Mouse (Mus musculus): ENCODE results near the gene Tjap1.

Gene Tjap1

DNA sequence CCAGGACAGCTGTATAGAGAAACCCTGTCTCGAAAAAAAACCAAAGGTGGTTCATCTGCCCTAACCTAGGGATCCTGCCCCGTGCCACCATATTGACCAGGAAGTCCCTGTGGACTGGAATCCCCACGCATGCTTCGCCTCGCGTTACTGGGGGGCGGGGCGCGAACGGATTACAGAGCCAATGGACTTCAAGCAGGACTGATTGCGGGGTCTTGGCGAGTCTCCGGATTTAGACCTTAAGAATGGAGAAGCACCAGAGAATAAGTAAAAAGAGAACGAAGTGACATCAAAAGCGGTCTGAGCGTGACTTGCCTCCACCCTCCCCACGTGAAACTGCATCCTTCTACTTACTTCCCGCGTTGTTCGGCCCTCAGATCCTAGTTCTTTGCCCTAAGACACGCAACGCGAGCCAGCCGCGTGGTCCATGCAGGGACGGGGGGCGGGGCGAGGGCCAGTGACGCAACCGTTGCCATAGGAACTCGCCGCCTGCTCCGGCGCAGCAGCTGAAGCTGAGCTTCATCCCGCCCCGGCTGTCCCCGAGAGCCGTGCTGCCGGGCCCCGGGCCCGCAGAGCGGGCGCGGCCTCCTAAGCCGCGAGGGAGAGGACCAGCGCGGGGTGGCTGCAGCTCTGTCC is 29.3 kb downstream of the Tjap1 start, which contains the start of gene Lrrc73:
Gene Lrrc73, plus strand, starts transcription at position 80 of the 633 bp plus-strand sequence.
- DNase-seq (ENCODE audit: low spot score in 2 of 2), result peak; percentile 94 to 97

DNA sequence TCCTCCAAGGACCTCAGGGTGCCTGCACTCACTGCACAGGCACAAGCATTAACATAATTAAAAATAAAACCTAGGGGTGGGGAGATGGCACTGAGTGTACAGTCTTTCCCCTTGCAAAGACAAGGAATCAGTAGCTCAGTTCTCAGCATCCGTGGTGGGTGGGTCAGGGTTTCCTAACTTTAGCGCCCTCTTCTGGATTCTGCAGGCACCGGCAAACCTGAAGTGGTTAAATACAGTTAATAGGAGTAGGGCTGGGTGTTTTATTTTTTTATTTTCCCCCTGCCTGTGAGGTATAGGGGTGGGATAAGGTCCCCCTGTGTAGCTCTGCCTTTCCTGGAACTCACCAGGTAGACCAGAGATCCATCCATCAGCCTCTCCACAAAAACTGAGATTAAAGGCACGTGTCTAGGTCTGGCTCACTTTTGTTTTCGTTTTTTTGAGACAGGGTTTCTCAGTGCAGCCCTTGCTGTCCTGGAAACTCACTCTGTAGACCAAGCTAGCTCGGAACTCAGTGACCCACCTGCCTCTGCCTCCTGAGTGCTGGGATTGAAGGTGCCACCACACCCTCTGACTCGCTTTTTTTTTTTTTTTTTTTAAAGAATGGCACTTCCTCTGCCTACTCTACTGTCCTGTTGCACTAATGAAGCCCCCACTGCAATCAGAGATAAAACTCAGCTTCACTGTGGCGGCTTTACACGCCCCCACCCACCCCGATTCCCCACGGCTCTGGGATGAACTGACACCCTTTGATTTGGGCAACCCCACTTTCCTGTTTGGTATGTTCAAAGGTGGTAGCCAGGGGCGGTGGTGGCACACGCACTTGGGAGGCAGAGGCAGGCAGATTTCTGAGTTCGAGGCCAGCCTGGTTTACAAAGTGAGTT is 30.0 kb downstream of the Tjap1 start:
- DNase-seq (ENCODE audit: low spot score in 2 of 2), result no peak

DNA sequence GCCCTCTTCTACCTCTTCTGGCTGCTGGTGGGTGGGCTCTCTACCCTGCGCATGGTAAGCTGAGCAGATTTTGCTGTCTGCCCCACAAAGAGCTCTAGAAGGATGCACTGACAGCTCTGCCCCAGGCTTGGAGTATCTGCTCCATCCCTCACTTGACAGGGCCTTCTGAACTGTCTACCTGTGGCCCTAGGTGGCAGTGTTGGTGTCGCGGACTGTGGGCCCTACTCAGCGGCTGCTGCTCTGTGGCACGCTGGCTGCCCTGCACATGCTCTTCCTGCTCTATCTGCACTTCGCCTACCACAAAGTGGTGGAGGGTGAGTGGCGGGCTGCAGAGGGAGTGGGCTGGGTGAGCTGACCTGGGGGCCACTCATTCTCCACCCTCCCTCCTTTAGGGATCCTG is 31.7 kb downstream of the Tjap1 start:
- no peak for DNase-seq (ENCODE audit: low spot score in 2 of 2)

DNA sequence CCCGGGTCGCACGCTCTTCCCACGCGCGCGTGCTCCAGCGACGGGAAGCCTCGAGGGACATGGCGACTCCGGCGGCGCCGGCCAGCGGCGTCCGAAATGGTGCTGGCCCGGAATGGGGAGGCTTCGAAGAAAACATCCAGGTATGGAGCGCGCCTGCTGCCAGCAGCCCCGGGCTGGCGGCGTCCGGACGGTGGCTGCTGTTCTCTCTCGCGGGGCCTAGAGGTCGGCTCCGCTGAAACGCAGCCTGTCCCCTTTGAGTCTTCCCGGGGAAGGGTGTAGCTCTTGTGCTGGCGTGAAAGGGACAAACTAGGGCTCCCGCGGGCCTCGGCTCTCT is 34.7 kb downstream of the Tjap1 start:
- no peak for DNase-seq (ENCODE audit: low spot score in 2 of 2)

DNA sequence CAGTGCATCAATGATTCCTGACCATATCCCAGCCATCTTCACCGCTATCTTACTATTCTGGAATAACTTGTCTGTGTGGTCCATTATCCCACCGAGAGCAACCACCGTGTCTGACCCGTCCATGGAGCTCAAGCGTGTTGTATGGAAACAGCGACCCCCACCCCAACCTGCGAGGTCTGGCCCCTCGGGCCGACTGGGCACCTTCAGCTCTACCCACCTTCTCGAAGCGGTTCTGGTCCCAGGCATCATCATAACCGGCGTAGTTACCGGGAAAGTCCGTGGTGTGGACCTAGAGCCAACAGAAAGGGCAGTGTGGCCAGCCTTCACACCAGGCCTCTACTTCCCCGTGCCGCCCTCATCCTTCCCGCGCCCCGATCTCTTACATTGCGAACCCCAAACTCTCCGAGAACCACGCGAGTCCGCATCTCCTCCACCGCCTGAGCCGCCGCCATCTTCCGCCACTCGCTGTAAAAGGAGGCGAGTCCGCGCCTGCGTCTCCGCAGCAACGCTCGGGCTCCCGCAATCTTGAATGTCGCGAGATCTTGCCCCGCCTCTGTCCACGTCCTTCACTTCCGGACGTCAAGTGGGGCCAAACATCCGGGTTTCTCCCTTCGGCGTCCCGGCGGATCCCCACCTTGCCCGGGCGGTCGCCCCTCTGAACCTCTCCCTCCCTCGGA is 35.2 kb downstream of the Tjap1 start, which contains the start of the genes Polr1c and Yipf3:
Gene Polr1c, minus strand, starts transcription at position 543 of the 677 bp plus-strand sequence.
Gene Yipf3, plus strand, starts transcription at position 569 of the 677 bp plus-strand sequence.
- DNase-seq (ENCODE audit: low spot score in 2 of 2), result peak; percentile 96

DNA sequence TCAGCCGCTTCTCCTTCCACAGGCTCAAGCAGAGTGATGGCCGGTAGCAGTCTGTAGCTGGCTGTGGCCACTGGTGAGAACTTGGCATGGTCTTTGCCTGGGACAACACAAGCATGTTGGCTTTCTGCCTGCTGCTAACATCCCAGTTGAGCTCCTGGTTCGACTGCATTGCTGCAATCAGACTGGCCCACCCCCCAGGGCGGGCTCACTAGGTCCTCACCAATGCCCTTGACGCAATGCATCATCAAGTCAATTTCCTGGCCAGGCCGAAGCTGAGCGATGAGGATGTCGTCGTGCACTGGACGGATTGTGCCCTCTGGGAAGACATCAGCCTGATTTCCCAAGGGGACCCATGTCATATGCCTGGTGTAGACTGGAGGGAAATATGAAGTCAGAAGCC is 38.2 kb downstream of the Tjap1 start:
- DNase-seq (ENCODE audit: low spot score in 2 of 2), result no peak

DNA sequence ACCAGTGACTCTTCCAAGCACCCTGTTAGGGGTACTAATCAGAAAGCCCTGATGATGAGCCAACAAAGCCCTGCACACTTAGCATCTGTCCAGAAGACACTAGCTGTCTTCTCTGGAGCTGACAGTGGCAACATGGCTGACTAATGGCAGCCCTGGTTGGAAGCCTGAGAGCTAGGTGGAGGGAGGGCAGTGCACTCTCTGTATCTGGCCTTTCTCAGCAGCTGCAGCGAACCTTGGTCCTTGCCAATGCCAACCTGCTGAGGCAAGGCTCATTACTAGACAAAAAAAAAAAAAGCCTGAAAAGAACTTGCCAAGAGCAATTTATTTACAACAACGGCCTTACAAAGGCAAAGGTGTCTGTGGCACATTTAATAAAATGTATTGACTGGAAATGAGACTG is 39.2 kb downstream of the Tjap1 start:
- no peak for DNase-seq (ENCODE audit: low spot score in 2 of 2)

DNA sequence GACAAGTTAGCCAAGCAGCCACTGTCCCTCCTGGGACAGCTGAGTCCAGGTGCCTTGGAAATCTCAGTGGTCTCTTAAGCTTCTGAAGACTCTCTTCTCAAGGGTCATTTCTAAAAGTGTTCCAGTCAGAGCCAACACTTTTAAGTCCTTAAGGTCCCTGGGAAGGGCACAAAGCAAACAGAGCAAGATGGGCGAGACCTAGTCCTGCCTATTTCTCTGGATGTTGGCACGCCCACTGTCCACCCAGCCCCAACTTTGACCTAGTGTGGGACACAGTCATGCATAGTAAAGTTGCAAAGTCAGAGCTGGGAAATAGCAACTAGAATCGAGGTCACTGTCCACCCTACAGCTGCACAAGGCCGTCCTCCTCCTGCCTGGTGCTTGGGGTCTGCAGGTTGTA is 39.8 kb downstream of the Tjap1 start:
- DNase-seq (ENCODE audit: low spot score in 2 of 2), result no peak

DNA sequence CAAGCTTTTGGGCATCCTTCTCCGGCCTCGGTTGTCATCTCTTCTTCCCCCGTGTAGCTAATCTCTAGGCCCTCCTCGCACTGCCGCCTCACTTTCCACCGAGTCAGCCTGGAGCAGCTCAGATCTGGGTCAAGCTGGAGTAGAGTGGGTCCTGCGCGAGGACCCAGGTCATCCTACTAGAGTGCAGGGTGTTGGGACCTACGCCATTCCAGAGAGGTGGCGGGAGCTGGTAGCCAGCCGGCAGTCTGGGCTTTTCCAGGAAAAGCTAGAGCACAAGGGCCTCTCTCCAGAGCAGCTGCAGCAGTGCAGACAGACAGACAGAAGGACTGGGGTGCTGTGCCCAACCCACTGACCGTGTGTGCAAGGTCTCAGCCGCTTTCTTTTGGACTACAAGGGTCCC is 40.6 kb downstream of the Tjap1 start:
- DNase-seq (ENCODE audit: low spot score in 2 of 2), result no peak

DNA sequence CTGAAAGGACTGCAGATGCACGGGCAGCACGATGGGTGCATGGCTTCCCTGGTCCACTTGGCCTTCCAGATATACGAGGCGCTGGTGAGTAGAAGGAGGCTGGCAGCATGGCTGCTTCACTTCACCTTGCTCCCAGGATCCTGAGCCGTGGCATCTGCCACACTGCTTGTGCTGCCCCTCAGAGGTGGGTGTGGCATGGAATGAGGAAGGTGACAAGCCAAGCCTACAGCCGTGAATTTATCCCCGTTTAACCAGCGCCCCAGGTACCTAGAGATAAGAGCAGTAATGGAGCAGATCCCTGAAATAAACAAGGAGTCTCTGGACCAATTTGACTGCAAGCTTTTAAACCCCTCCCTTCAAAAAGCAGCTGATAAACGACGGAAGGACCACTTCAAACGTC is 41.4 kb downstream of the Tjap1 start:
- DNase-seq (ENCODE audit: low spot score in 2 of 2), result no peak

DNA sequence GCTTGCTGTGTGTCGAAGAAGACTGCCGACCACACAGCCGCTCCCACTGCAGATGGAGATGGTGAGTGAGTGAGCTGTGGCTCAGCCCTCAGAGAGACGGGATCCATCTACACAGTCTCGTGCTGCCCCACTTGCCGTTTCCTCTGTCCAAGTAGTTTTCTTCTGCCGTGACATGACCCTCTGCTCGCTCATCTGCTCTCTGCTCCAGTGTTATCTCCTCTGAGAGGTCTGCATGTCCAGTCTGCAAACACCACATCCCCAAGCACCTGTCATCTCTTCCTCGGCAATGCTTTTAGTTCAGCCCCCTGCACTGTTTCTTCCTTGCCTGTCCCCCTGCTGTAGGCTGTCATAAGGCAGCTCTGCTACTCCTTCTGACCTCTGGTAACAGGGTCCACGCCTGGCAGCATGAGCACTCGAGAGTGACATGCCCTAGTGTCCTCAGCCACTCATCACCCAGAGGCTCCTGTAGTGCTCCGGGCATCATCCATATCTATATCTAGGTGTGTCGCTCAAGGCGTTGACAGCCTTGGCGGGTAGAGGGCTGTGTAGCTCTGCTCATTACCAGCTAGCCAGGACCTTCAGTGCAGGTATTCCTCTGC is 43.2 kb downstream of the Tjap1 start:
- DNase-seq (ENCODE audit: low spot score in 2 of 2), result no peak

DNA sequence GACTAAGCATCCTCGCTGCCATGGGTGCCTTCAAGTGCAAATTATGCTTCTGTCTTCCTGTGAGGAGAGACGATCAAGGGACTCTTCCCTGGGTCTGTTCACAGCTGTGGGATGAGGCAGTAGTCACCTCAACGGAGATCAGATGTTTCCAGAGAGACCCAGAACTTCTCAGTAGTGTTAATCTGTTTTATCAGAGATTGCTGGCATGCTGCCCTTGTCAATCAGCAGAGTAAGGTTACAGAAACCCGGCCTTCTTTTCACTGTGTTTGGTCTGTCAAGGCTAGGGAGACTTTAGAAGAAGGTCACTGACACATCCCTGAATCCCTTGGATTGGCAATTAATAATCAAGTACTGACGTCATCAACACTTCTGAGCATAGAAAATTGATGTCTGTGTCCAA is 45.3 kb downstream of the Tjap1 start:
- DNase-seq (ENCODE audit: low spot score in 2 of 2), result no peak

DNA sequence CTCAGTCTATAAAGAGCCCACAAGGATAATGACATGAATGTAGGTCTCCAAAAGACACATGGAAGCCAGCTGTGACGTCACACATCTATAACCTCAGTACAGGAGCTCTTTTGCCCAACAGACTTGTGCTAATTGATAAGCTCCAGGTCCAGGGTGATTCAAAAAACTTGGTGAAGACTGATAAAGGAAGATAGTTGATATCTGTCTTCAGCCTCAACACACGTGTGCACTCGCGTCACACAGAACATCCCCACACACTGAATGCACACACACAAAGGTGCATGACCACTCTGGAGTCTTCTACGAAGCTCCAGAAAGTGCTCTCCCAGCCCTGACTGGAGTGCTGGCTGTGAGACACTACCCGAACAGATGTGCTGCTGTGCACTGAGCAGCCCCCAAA is 45.7 kb downstream of the Tjap1 start:
- no peak for DNase-seq (ENCODE audit: low spot score in 2 of 2)

DNA sequence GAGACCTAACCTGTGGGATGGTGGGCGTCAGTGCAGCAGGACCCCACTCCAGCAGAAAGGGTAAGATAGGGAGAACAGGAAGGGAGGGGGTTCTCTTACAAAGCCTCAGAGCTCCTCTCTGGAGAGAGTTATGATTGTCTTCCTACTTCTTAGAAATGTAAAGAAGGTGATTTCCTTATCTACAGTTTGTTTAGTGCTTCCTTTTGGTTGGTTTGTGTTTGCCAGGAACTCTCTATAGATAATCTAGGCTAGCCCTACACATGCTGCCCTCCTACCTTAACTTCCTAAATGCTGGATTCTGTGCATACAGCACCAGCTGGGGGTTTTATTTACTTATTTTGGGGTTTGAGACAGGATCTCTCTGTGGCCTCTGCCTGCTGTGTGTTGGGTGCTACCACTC is 46.8 kb downstream of the Tjap1 start:
- no peak for DNase-seq (ENCODE audit: low spot score in 2 of 2)

DNA sequence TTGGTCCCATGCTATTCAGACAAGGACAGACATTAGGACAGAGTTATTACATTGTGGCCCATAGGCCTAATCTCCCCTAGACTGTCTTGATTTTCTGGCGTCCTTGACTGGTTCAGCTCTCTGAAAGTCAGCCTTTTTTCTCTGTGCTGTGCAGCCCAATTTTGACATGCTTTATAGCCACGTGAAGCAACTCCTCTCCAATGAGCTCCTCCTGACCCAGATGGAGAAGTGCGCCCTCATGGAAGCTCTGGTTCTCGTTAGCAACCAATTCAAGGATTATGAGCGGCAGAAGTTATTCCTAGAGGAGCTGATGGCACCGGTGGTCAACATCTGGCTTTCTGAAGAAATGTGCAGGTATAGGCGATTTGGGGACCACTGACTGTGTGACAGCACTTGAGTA is 55.2 kb downstream of the Tjap1 start:
- DNase-seq (ENCODE audit: low spot score in 2 of 2), result no peak

DNA sequence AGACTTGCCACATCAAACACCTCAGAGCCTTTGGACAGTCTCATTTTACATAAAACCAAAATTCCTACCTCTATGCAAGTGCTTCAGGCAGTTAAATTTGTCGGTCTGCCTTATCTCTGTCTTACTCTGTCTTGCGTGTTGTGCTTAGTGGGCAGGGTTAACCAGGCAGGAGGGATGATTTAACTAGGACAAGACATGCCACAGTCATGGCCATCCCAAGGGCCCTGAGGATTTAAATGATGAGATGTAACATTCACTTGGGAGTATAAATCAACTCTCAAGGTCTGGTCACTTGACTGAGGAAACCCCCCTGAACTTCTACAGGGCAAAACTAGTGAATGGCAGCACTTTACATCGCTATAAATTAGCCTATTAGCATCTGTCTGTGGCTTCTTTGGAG is 61.2 kb downstream of the Tjap1 start:
- DNase-seq (ENCODE audit: low spot score in 2 of 2), result no peak

DNA sequence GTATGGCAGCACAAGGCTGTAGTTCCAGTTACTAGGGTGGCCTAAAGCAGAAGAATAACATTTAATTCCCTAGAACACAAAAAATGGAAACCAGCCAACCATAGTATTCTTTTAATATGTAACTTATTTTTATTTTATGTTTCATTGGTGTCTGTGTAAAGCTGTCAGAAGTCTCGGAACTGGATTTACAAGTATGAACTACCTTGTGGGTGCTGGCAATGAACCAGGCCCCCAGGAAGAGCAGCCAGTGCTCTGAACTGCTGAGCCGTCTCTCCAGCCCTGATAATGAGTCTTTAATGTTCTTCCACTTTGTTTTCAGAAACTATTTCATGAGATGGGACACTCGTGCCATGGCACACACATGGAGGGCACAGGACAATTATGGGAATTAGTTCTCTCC is 72.3 kb downstream of the Tjap1 start:
- DNase-seq (ENCODE audit: low spot score in 2 of 2), result no peak

Data from right cerebral cortex, adult 2 months (tissue).